Mouse (Mus musculus) lung, adult 18-20 months (tissue): ENCODE data around the gene Ids.
"Not testable (repeated sequence)": the region's sequence is repeated elsewhere in the genome, so short reads cannot be mapped to it uniquely, and the experiment has no call there.

Experiments
- DNase-seq, 2 experiments: peaks; one replicate each; pipeline ENCODE4 v3.0.0; 2022; ENCODE audit warnings: mixed read lengths in 2 of 2

Gene Ids

DNA sequence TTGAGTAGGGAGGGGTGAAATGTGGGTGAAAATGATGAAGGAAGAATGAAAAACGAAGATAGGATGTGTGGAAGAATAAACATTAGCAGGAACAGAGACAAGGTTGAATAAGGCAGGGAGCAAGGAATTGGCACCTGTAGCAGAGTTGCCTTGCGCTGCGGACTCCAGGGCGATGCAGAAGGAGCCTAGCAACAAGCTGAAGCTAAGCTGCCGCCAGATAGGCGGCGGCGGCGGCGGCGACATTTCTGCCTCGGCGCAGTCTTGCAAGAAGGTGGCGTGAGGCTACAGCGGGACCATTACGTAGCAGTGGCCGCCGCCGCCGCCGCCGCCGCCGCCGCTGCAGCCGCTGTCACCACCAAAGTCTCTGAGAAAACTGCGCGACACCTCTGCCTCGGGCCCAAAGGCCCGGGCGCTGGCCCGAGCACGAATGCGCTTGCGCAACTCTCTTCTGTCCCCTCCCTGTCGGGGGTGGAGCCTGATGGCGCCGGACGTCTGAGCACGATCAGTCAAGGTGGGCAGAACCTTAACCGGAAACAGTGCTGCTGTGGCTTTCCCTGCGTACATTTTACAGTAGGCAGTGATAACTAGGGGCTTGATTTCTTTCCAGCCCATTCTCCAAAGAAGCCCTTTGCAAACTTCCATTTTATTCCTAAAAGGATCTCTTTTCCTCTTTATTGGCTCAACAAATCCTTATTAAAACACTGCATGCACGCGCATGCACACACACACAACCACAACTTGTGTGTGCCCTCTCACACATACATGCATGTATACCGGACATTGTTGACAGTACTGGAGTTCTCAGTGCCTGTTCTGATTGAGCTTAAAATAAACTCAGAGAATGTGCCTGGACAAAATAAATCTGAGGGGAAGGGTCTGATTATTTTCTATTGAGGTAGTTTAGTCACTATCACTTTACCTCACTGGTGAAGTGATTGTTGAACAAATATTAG lies at the start of gene Ids:
Gene Ids (minus strand): TSS at position 424 of the 953 bp plus-strand sequence.
- peak; percentile 90 to 92 for DNase-seq

- DNase-seq, result not testable (repeated sequence)
These were observed 27.8 kb upstream of the Ids start for GRCm38 (mm10) chrX:70392636-70393035.

DNA sequence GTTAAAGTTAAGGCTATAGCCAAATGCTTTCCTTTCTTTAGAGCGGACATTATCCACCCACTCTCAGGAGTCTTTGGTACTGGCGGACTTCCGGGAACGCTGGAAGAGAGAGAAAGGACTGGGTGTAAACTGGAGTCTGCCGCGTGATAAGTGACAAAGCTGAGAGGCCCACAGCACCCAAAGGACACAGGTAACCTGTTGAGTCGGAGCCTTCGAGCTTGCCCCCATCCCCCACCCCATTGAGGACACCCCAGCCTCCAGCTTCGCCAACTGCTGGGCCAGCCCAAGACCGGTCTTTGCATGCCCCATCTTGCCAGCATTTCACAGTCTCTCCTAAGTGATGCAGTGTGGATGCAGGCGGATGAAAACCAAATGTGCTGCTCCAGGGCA lies 21.1 kb upstream of the Ids start:
- no peak for DNase-seq

GRCm38 (mm10) chrX:70385276-70385961 lies 20.5 kb upstream of the Ids start, which contains the start of gene 1110012L19Rik:
TSS of gene 1110012L19Rik (plus strand) at chrX:70385877.
- peak; percentile 84 to 86 for DNase-seq

DNA sequence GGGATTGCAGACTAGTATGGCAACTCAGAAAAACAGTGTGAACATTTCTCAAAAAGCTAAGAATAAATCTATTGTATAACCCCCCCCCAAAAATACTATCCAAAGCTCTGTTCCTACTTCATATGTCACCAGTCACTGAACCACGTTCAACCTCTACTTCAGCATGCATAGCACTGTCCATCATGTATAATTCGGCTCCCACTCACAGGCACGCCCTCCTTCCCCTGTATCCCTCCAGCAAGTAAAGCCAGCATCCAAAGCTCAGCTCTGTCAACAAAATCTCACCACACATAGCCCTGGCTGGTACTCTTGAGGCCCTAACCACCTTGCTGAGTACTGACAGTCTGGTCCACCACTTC lies 20.0 kb upstream of the Ids start:
- DNase-seq, result no peak

DNA sequence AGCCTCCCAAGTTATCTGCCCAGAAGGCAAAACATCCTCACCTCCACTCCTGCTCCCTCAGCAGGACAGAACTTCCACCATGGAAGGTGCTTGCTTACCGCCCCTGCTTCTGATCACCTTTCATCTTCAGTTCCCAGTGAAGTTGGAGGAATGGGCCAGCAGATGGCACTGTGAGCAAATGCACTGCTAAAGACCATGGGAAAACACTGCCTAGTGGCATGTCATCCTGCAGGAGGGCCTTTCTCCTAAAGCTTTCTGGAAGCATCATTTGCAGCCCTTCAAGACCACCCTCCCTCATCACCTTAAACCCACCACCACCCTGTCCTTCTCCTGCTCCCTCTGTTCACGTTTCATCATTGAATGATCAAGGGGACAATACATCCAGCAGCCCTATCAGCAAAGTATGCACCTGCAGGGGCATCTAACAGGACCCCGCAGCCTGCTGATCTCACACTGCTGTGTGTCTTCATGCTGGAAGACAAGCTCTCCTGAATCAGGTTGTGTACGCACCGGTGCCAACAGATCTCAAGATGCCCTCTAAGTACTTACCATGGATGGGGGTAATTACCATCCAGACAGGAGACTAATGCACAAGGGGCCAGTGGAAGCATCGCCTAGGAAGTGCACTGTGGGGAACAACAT lies 9.7 kb upstream of the Ids start:
- not testable (repeated sequence) for DNase-seq

DNA sequence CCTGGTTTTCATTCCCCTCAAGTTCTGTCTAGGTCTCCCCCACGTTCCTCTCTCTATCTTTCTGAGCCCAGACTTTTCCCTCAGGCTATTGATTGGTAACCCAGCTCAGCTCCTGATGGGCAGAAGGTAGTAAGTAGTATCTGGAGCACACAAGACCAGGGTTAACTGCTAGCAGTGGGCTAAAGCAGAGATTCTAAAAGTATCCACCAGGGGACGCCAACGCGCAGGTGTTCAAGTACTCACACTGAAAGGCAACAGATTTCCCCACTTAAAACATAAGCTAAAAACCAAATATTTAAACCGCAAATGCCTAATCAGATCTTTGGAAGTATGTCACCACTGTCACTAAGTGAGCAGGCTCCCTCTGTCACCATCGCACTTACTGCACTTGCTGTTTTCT lies 4.9 kb upstream of the Ids start:
- not testable (repeated sequence) for DNase-seq

DNA sequence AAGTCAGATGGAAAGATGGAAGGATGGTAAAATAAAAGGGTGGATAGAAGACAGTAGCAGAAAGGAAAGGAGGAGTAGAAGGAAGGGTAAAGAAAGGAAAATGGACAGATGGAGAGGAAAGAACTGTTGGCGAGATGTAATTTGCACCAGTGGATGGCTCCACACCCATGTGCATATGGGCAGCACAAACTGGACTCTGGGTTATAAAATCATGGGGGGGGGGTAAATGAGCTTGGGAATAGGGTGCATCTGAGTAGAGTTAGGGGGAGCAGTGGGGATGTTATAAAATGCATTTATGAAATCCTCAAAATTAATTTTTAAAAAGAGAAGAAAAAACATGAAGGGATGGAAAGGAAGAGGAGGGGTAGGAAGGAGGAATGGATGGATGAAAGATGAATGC lies 682 bp downstream of the Ids start:
- no peak for DNase-seq

DNA sequence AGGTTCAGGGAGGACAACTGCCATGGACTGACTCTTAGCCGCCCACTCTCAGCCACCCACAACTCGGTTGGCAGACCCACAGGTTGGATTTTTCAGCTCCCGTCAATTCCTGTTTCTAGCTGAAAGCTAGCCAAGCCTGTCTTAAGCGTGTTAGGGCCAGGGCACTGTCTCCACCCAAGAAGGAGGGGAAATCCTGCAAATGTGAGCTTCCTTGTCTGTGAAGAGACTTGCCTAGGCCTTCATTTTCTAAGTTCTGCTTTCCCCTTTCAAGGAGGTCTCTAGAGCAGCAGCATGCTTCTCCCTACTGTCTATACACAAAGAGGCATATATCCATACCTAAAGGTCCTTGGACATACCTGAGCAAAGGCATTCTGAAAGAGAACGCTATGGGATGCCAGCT lies 1.4 kb downstream of the Ids start:
- peak in 1 of 2 experiments; percentile 4 for DNase-seq

- DNase-seq, result peak; percentile 41 to 56
These were observed 1.9 kb downstream of the Ids start for GRCm38 (mm10) chrX:70362985-70363384.

- peak; percentile 15 to 35 for DNase-seq
These were observed 34.6 kb downstream of the Ids start for GRCm38 (mm10) chrX:70330202-70330843.

DNA sequence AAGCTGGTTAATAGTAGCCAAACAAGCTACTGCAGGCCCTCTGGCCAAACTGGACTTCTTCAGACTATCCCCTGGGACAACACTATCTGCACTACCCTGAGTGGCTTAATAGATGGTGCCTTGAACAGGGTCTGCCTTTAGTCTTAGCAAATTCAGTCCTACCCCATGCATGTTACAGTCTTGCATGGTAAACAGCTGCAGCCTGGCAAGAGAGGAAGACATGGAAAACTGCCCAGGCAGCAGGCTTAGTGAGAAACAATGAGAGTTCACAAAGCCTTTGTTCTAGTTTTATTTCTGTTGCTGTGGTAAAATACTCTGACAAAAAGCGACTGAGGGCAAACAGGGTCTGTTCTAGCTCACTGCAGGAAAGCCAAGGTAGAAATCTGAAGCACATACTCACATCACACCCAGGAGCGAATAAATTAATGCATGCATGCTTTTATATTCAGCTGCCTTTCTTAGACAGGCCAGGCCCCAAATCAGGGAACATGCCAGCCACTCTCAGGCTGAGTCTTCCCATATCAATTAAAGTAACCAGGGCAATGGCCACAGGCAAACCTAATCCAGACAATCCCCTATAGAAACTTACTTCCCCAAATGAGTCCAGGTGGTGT lies 36.2 kb downstream of the Ids start:
- no peak for DNase-seq

GRCm38 (mm10) chrX:70327656-70328055 lies 37.2 kb downstream of the Ids start:
- peak in 1 of 2 experiments; percentile 3 for DNase-seq

- DNase-seq, result no peak
These were observed 45.6 kb downstream of the Ids start for GRCm38 (mm10) chrX:70319254-70319653.

GRCm38 (mm10) chrX:70314949-70315641 lies 49.8 kb downstream of the Ids start:
- no peak for DNase-seq
